Mouse (Mus musculus) bone marrow macrophage, adult 2 months (primary cell): ENCODE data around the gene Ces2f. TPM values are rescaled to one million over a fixed set of nuclear protein-coding genes. Genes with fewer than 3 reads are reported as not detected.

ENCODE experiments used
- H3K27ac ChIP-seq: 2 replicates; pipeline ENCODE4 v1.5.1; 2012; ENCODE audit warnings: low read depth, low read length; ENCODE audit not compliant: insufficient read depth
- H3K4me1 ChIP-seq: 2 replicates; pipeline ENCODE4 v1.6.1; 2012; ENCODE audit warnings: low read length; ENCODE audit not compliant: control insufficient read depth, insufficient read depth
- H3K4me3 ChIP-seq: 2 replicates; pipeline ENCODE4 v1.5.1; 2012; ENCODE audit warnings: mild to moderate bottlenecking, low read length, moderate library complexity; ENCODE audit not compliant: insufficient read depth
- CTCF ChIP-seq: IDR thresholded peaks from 2 replicates; pipeline ENCODE4 v1.5.1; 2012; ENCODE audit warnings: low read depth, mild to moderate bottlenecking, low read length, moderate library complexity
- POLR2A ChIP-seq: IDR thresholded peaks from 2 replicates; pipeline ENCODE4 v1.6.1; 2012; ENCODE audit warnings: mild to moderate bottlenecking, low read depth, low read length, borderline replicate concordance
- polyA plus RNA-seq: library from polyadenylated mRNA; stranded (reverse); fragments of >200 nt; gene quantifications from 2 replicates; pipeline ENCODE4 v1.2.4, GENCODE M21; 2012; ENCODE audit not compliant: missing spikeins, insufficient read depth, insufficient read length

The Ces2f gene
- polyA plus RNA-seq, 1 experiment: not detected

DNA sequence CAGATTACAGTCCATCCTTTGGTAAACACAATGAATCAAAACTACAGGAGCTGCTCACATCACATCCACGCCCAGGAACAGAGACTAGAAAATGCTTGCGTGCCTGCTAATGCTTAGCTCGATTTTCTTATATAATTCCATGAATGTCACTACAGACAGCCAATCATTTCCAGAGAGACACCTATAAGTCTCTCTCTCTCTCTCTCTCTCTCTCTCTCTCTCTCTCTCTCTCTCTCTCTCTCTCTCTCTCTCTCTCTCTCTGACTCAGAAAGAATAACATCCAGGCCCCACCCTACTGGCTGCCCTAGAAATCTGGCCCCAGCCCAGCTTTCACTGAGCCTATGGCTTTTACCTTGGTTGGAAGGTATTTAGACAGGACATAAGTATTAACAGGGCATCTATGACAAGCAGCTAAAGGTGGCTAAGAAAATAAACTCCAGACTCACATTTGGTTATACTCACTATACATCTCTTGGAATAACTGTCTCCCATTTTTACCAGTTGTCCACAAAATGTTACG lies 16.3 kb downstream of the Ces2f start:
- Histone ChIP-seq H3K27ac (no peak overlapping the region), H3K4me3 (no peak overlapping the region), H3K4me1 (no peaks in the 10 kb centered on the region)
- TF ChIP-seq POLR2A (no peak), CTCF (no peak)

DNA sequence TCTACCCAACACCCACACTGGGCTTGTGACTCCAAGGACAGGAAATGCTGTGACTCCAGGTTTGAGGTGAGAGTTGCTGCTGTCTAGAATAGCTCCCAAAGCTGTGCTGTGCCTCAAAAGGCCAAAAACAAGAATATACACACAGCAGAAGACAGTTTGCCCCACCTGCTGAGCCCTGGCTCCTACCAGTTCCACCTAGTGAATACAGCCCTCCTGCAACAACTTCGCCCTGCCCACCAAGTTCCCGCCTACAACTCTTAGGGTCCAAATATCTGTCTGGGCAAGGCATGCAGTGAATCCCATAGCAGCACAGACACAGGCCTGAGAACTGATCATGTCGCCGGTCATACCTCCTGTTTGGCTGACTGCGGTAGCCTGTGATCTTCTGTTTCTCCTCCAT lies 37.0 kb downstream of the Ces2f start:
- Histone ChIP-seq H3K27ac (no peak overlapping the region), H3K4me3 (no peak overlapping the region), H3K4me1 (no peaks in the 10 kb centered on the region)
- TF ChIP-seq POLR2A: no peak
- TF ChIP-seq CTCF: no peak

DNA sequence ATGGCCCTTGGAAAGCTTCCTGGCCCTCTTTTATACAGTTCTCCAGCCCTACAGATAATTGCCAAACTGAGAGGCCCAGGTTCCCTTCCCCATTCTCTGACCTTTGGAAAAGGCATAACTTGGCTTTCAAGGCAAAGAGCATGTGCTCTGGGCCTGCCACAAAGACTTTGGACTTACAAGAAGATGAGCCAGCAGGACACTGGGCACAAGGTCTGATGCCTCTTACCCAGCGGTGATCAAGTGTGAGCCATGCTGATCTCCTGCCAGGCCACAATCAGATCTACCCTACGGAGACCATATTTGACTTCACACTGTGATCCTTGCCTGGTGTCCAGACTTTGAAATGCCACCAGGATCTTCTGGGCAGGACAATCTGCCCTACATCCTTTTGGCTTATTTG lies 37.8 kb downstream of the Ces2f start:
- Histone ChIP-seq H3K27ac (no peak overlapping the region), H3K4me1 (no peaks in the 10 kb centered on the region), H3K4me3 (no peak overlapping the region)
- no peak for TF ChIP-seq CTCF
- no peak for TF ChIP-seq POLR2A

DNA sequence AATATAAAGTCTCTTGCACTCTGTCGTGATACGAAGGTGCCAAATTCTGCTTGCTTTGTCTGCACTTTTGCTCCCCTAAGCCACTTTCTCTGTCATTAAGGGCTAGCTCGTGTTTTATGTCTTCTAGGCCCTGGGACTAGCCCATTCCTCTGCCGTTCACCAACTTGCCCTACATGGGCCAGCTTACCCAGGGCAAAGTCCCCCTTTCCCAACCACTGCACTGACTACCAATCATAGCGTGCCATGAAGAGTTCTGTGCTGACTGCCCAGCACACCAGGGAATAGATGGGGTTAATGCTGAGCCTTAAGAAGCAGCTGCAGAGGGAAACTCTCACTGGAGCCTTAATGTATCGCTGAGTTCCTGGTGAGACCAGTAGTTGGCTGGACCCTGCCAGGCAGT lies 51.0 kb downstream of the Ces2f start:
- Histone ChIP-seq H3K4me1 (no peaks in the 10 kb centered on the region), H3K4me3 (no peak overlapping the region), H3K27ac (no peak overlapping the region)
- TF ChIP-seq POLR2A (no peak), CTCF (no peak)

DNA sequence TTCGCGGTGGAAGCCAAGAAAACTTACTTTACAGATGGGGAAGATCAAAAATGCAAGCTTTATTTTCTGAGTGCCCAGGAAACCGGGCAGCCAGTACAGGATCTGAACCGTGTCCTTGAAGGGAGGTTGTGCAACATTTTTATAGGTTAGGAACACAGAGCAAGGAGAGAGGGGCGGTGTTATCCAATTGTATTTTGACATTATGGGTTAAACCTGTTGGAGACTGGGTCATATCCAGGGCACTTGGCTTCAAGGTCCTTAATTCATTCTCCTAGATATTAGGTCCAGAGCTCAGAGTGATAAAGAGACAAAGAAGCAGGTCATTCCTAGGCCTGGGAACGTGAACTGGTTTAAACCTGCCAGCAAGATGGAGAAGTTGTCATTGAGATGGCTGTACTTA lies 52.0 kb downstream of the Ces2f start:
- H3K4me1 ChIP-seq: no peaks in the 10 kb centered on the region
- H3K4me3 ChIP-seq: no peak overlapping the region
- TF ChIP-seq POLR2A (no peak), CTCF (no peak)
- H3K27ac ChIP-seq: no peak overlapping the region

DNA sequence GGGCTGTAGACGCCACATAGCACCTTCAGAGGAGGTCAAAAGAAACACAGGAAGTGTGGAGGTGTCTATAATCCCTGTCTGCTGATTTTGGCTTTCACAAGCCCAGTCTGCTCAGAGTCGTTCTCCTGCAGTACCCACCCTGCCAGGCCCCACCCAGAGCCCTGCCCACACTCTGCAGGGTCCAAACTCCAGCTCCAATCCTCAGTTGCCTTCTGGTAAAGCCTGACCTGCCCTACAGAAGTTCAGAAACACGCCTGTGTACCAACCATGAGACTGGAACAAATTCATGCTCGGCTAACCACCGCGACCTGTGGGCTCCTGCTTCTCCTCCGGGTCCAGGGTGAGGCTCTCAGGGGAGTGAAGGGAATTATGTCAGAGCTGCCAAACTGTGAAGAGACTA lies 53.4 kb downstream of the Ces2f start, which contains the start of gene Ces2h:
Gene Ces2h, plus strand, starts transcription at position 268 of the 400 bp plus-strand sequence.
- Histone ChIP-seq H3K4me3 (no peak within 1 kb of the TSS), H3K27ac (no peak within 1 kb of the TSS), H3K4me1 (no peaks in the 10 kb centered on the region)
- TF ChIP-seq POLR2A (no peak), CTCF (no peak)

Other genes with a start within 250 kb of the Ces2f start
- gene Ces2a, start 213.4 kb upstream of the Ces2f start, polyA plus RNA-seq: not detected in 2 replicates
- gene Ces2b, start 115.8 kb upstream of the Ces2f start, polyA plus RNA-seq: not detected in 2 replicates
- not detected in 2 replicates for gene Ces2c, start 100.3 kb upstream of the Ces2f start, polyA plus RNA-seq
- gene Ces2e, start 21.1 kb upstream of the Ces2f start, polyA plus RNA-seq: not detected in 2 replicates
- gene Ces2g, start 14.4 kb downstream of the Ces2f start, polyA plus RNA-seq: not detected in 2 replicates
- gene Ces2h, start 53.5 kb downstream of the Ces2f start, polyA plus RNA-seq: not detected in 2 replicates
- gene Ces3a, start 101.2 kb downstream of the Ces2f start, polyA plus RNA-seq: not detected in 2 replicates
- not detected in 2 replicates for gene Ces3b, start 136.4 kb downstream of the Ces2f start, polyA plus RNA-seq
- not detected in 2 replicates for gene Ces4a, start 184.4 kb downstream of the Ces2f start, polyA plus RNA-seq
- gene Cbfb, start 223.3 kb downstream of the Ces2f start, polyA plus RNA-seq: 124 and 130 TPM in 2 replicates